Mouse (Mus musculus) hindbrain, postnatal 0 days (tissue): ENCODE measurements around the gene Aqp1. TPM values are rescaled to one million over a fixed set of nuclear protein-coding genes. Genes with fewer than 3 reads are reported as not detected.
A peak's percentile ranks its signal among the peaks of the same experiment; 100 is the strongest.

Experiments used
- ATAC-seq: fragments of 200-750 bp; cut with Nextera tagmentation; 2 replicates; pipeline ENCODE4 v1.8.0; 2017; ENCODE audit warnings: mild to moderate bottlenecking, moderate TSS enrichment, moderate library complexity
- DNase-seq: peaks from one replicate; pipeline ENCODE4 v3.0.0-alpha.2; 2015; ENCODE audit warnings: low spot score
- H3K27ac ChIP-seq: fragments of 300-500 bp; sonication (generic); 2 replicates; pipeline ENCODE4 v1.5.1; 2014; ENCODE audit warnings: mild to moderate bottlenecking
- H3K27me3 ChIP-seq: fragments of 300-500 bp; sonication (generic); 2 replicates; pipeline ENCODE4 v1.6.1; 2014; ENCODE audit warnings: low read length, mixed read lengths; ENCODE audit not compliant: insufficient read depth
- H3K36me3 ChIP-seq: fragments of 300-500 bp; sonication (generic); 2 replicates; pipeline ENCODE4 v1.6.1; 2014; ENCODE audit warnings: low read length, mixed read lengths; ENCODE audit not compliant: insufficient read depth
- H3K4me1 ChIP-seq: fragments of 300-500 bp; sonication (generic); 2 replicates; pipeline ENCODE4 v1.6.1; 2014; ENCODE audit warnings: antibody characterized with exemption, low read length, mixed read lengths; ENCODE audit not compliant: insufficient read depth
- H3K4me2 ChIP-seq: fragments of 300-500 bp; sonication (generic); 2 replicates; pipeline ENCODE4 v1.6.1; 2014; ENCODE audit warnings: low read depth, mild to moderate bottlenecking, low read length, moderate library complexity, mixed read lengths
- H3K4me3 ChIP-seq: fragments of 300-500 bp; sonication (generic); 2 replicates; pipeline ENCODE4 v1.5.1; 2014; ENCODE audit warnings: low read length
- H3K9ac ChIP-seq: fragments of 300-500 bp; sonication (generic); replicated peaks from 2 replicates; pipeline ENCODE4 v1.6.1; 2014; ENCODE audit warnings: mild to moderate bottlenecking, low read length, moderate library complexity, mixed read lengths
- H3K9me3 ChIP-seq: fragments of 300-500 bp; sonication (generic); 2 replicates; pipeline ENCODE4 v1.6.1; 2016; ENCODE audit warnings: low read length, mixed read lengths
- CTCF ChIP-seq: IDR thresholded peaks from 2 replicates; pipeline ENCODE4 v1.5.1; 2016; ENCODE audit warnings: antibody characterized with exemption, control low read depth, low read depth
- WGBS: fragments of 180-500 bp; shearing (Covaris S2); extraction: QIAGEN DNeasy Blood & Tissue Kit; methylation state at CpG from one replicate; pipeline ENCODE4 v1.1.7; 2014; 5-methylcytosine and 5-hydroxymethylcytosine counted together
- polyA plus RNA-seq: library from polyadenylated mRNA; unstranded; fragments of >200 nt; fragmentation: Nextera tagmentation; extraction: Ambion mirVana; gene quantifications from 2 replicates; pipeline ENCODE4 v1.2.1, GENCODE M21; 2015
- total RNA-seq: library from RNA; depleted of rRNA; stranded (reverse); fragments of >200 nt; gene quantifications from 2 replicates; pipeline ENCODE4 v1.2.3, GENCODE M21; 2014

The Aqp1 gene
- total and polyA plus RNA-seq, 2 experiments from 2014 or later: 19.5 to 32.6 TPM

DNA sequence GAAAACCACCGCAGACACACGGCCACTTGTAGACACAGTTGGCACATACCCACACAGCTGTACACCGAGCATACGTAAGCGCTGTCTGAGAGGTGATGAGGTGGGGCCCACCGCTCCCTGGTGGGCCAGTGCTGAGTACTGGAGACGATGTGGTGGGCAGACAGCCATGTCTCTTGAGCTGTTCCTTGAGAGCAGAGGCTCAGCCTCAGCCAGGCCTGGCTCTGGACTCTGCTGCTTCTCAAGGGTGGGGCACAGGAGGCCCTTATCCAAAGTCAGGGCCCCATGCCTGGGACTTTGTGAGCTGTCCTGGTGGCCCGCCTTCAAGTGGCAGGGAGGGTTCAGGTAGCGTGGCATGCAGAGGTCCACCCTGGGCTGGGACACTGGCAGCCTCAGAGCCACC lies 6.1 kb downstream of the Aqp1 start:
- Histone ChIP-seq H3K9me3 (no peaks in the 10 kb centered on the region), H3K36me3 (no peaks in the 10 kb centered on the region), H3K9ac (no peak overlapping the region), H3K27ac (no peak overlapping the region), H3K4me3 (no peak overlapping the region), H3K27me3 (no peaks in the 10 kb centered on the region), H3K4me1 (peaks cover 5% of the 10 kb centered on the region; the same call in 1 of the 2 replicates), H3K4me2 (no peak overlapping the region)
- ATAC-seq (peak; percentile 30), DNase-seq (peak; percentile 18)
- WGBS: 50% methylated on average over 9 of the region's 9 CpGs
- no peak for TF ChIP-seq CTCF

DNA sequence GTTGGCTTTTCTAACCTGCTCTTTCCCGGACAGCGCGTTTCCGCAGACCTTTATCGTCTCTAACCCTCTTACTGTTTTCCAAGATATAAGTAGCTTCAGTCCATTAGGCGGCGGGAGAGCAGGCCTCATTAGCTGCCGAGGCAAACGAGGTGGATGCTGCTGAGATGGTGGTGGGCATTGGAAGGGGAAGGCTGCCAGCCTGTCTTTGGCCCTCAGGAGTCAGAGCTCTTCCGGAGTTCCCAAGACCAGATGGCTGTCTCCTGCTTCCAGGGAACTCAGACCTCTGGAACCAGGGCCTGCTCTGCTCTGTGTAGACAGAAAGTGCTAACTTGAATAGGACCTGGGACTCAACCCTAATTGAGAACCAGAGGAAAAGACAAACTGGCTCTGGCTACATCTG lies 7.2 kb downstream of the Aqp1 start:
- Histone ChIP-seq H3K9me3 (no peaks in the 10 kb centered on the region), H3K27me3 (no peaks in the 10 kb centered on the region), H3K4me3 (no peak overlapping the region), H3K36me3 (no peaks in the 10 kb centered on the region), H3K4me2 (no peak overlapping the region), H3K9ac (no peak overlapping the region), H3K4me1 (peaks cover 5% of the 10 kb centered on the region; the same call in 1 of the 2 replicates), H3K27ac (no peak overlapping the region)
- DNase-seq: peak; percentile 10
- WGBS: 77% methylated on average over 10 of the region's 10 CpGs
- TF ChIP-seq CTCF: no peak
- ATAC-seq: no peak

DNA sequence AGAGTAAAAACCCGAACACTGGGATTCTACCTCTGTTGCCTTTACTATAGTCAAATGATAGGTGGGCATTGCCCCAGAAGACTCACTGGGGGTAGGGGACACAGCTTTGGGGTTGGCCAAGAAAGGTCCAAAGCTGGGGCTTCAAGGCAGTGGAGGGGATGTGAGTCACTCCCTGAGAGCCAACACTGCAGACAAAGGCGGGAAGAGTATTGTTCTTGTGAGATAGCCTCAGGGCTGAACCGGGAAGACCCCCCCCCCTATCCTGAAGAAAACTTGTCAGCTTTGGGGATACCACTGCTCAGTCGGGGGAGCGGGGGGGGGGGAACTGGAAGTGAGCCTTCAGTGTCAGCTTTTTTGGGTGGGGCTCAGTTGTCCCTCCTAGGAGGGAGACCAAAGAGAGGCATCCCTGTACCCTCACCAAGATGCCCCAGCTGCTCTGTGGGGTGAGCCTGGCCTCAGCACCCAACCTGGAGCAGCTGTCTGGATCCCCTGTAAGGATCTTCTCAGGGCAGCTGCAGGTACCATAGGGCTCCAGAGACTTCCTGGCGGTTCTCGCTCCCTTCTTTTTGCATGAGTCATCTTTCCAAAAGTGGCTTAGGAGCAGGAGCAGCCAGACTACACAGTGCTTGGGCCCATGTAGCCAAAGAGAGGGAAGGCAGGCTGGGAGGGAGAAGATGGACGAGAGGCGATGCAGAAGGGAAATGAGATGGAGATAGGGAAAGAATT lies 8.2 kb downstream of the Aqp1 start:
- ATAC-seq (no peak), DNase-seq (no peak)
- WGBS: 85% methylated on average over 9 of the region's 9 CpGs
- Histone ChIP-seq H3K36me3 (no peaks in the 10 kb centered on the region), H3K4me3 (no peak overlapping the region), H3K9ac (no peak overlapping the region), H3K9me3 (no peaks in the 10 kb centered on the region), H3K27me3 (no peaks in the 10 kb centered on the region), H3K27ac (no peak overlapping the region), H3K4me2 (no peak overlapping the region), H3K4me1 (peaks cover 5% of the 10 kb centered on the region; the same call in 1 of the 2 replicates)
- TF ChIP-seq CTCF: no peak

DNA sequence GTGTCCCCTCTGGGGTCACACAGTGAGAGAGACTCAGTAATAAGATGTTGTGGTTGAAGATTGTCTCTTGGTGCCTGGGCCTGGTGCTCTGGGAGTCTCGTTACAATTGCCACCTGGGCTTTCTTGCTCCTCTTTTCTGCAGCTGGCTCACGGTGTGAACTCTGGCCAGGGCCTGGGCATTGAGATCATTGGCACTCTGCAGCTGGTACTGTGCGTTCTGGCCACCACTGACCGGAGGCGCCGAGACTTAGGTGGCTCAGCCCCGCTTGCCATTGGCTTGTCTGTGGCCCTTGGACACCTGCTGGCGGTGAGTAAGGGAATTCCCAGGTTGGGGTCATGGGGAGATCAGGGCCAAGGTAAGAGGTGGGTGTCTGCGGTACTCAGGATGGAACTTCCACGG lies 9.0 kb downstream of the Aqp1 start:
- no peak overlapping the region for H3K4me2 ChIP-seq
- H3K36me3 ChIP-seq: no peaks in the 10 kb centered on the region
- H3K27me3 ChIP-seq: no peaks in the 10 kb centered on the region
- no peak for DNase-seq
- no peak overlapping the region for H3K4me3 ChIP-seq
- H3K9me3 ChIP-seq: no peaks in the 10 kb centered on the region
- peaks cover 5% of the 10 kb centered on the region; the same call in 1 of the 2 replicates for H3K4me1 ChIP-seq
- WGBS: 89% methylated on average over 10 of the region's 10 CpGs
- ATAC-seq: no peak
- H3K9ac ChIP-seq: no peak overlapping the region
- TF ChIP-seq CTCF: no peak
- H3K27ac ChIP-seq: no peak overlapping the region

DNA sequence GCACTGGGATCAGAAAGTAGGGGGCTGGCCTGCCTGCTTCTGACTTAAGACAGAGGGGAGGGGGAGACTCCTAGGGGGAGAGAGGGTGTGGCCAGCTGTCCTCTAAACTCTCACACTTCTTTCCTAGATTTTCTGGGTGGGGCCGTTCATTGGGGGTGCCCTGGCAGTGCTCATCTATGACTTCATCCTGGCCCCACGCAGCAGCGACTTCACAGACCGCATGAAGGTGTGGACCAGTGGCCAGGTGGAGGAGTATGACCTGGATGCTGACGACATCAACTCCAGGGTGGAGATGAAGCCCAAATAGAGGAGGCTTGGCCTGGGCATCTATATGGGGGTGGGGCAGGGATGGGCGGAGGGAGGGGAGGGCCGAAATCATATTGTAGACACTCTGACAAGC lies 10.3 kb downstream of the Aqp1 start:
- DNase-seq (no peak), ATAC-seq (no peak)
- Histone ChIP-seq H3K9me3 (no peaks in the 10 kb centered on the region), H3K36me3 (no peaks in the 10 kb centered on the region), H3K4me2 (no peak overlapping the region), H3K4me1 (peaks cover 5% of the 10 kb centered on the region; the same call in 1 of the 2 replicates), H3K27me3 (no peaks in the 10 kb centered on the region), H3K27ac (no peak overlapping the region), H3K9ac (no peak overlapping the region), H3K4me3 (no peak overlapping the region)
- WGBS: 89% methylated on average over 7 of the region's 7 CpGs
- TF ChIP-seq CTCF: no peak

DNA sequence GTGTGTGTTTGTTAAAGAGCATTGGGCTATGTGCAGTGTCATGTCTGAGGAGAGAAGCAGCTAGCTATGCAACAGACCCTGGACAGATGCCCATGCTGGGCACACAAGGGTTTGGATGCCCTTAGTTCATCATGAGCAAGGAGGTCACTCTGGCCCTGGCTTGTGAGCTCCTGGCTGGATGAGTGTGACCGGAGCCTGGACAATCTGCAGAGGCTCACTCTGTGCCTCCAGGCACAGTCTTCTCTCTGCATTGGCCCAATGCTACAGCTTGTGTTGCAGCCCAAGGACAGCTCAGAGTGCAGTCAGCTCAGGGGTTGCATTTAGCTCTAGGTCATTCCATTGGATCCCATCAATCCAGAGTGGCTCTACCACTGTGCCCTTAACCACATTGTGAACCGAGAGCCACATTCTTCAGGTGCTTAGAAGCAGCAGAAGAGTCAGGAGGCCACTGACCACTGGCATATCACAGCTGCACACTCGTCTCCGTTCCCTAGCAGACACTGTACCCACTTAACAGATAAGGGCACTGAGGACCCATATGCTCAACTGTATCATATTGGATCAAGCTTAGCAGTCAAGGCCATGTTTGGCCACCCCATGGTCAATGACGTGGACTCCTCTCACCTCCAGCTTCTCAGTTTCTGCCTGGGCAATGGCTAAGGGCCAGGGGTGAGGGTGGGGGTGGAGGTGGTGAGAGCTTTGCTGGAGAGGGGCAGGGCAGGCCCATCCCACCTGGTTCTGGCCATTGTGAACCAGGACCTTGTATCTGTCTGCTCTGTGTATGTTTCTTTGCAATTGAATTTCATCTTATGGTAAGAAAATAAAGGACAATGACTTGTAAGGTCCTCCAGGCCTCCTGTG lies 11.7 kb downstream of the Aqp1 start:
- no peaks in the 10 kb centered on the region for H3K36me3 ChIP-seq
- ATAC-seq (no peak), DNase-seq (no peak)
- H3K4me2 ChIP-seq: no peak overlapping the region
- no peaks in the 10 kb centered on the region for H3K27me3 ChIP-seq
- H3K27ac ChIP-seq: no peak overlapping the region
- H3K4me3 ChIP-seq: no peak overlapping the region
- no peaks in the 10 kb centered on the region for H3K9me3 ChIP-seq
- 85% methylated on average over 5 of the region's 5 CpGs for WGBS
- H3K4me1 ChIP-seq: no peaks in the 10 kb centered on the region
- TF ChIP-seq CTCF: no peak
- H3K9ac ChIP-seq: no peak overlapping the region

DNA sequence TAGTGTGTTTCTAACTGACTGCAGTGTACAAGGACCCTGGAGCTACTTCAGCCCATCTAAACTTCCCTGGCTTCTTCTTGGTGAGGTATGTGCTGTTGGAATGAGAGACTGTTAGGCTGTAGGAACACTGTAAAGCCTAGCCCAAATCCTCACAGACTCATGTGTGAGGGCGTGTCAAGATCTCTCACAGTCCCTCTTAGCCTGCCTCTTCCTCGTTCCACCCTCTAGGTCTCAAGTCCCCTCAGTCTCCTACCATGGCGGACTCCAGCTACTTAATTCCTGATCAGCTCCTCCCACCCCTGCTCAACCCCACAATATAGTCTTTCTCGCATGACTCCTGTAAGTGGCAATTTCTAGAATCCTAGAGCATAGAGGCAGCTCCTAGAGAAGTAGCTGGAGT lies 13.0 kb downstream of the Aqp1 start:
- Histone ChIP-seq H3K4me1 (no peaks in the 10 kb centered on the region), H3K36me3 (no peaks in the 10 kb centered on the region), H3K4me2 (no peak overlapping the region), H3K9me3 (no peaks in the 10 kb centered on the region), H3K4me3 (no peak overlapping the region), H3K27me3 (no peaks in the 10 kb centered on the region), H3K9ac (no peak overlapping the region), H3K27ac (no peak overlapping the region)
- 91% methylated on average over 4 of the region's 4 CpGs for WGBS
- TF ChIP-seq CTCF: no peak
- DNase-seq (no peak), ATAC-seq (no peak)
